Comparison of ENCODE assay signal across 31 mouse cellular contexts in the genomic region with DNA sequence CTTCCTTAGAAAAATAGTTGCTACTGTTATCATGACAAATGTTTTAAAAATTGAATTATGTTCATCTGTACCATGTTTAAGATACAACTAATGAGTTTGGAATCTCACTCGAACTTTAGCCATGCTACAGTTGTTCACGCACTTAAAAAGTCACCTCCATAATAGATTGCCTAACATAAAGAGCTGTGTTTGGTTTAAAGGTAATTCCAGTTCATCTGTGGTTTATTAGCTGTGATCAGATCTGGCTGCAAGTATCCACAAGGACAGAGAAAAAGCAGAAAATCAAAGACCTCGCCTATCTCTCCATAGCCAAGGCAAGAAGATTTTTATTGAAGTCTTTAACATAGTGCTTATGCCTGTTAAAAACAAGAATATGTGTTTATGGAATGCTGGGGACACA. TPM values are rescaled to one million over a fixed set of nuclear protein-coding genes. Genes with fewer than 3 reads are reported as not detected.
"Had no signal": no experiment of that assay in that cellular context is flagged by ENCODE, and none has a peak within 500 bp of the region (broad histone marks: within the 10 kb centered on the region; RNA-seq: fewer than 3 reads in every experiment).

No protein-coding gene starts in this region.

- H3K9me3 ChIP-seq: embryonic facial prominence, embryonic 10.5 days; embryonic facial prominence, embryonic 12.5 days; embryonic facial prominence, embryonic 13.5 days; embryonic facial prominence, embryonic 15.5 days; forebrain, embryonic 10.5 days; forebrain, embryonic 12.5 days; forebrain, embryonic 13.5 days; forebrain, embryonic 15.5 days had no signal

- H3K27ac ChIP-seq: embryonic facial prominence, embryonic 10.5 days; embryonic facial prominence, embryonic 12.5 days; embryonic facial prominence, embryonic 13.5 days; embryonic facial prominence, embryonic 15.5 days; forebrain, embryonic 10.5 days; forebrain, embryonic 12.5 days; forebrain, embryonic 13.5 days; forebrain, embryonic 15.5 days; gastrocnemius, adult 2 months; heart, adult 2 months had no signal

- DNase-seq: cerebellum, adult 2 months; cerebellum, adult 8-10 months; cerebellum, adult 9-10 months; cerebellum, adult 9-11 months; cerebellum, postnatal 10 days; cerebellum, postnatal 14 days; cerebellum, postnatal 25 days; cerebellum, postnatal 36 days; embryo, embryonic 11 days; forebrain, postnatal 0 days; gastrocnemius, adult 2 months; gastrocnemius, postnatal 10 days; gastrocnemius, postnatal 14 days; gastrocnemius, postnatal 25 days; gastrocnemius, postnatal 36 days; heart, adult 11 months; heart, adult 18-20 months; heart, adult 2 months had no signal

- ATAC-seq: forebrain, embryonic 13.5 days; forebrain, embryonic 14.5 days; forebrain, embryonic 15.5 days; forebrain, embryonic 16.5 days; forebrain, postnatal 0 days had no signal

- H3K4me2 ChIP-seq: embryonic facial prominence, embryonic 12.5 days; embryonic facial prominence, embryonic 13.5 days; embryonic facial prominence, embryonic 15.5 days; forebrain, embryonic 12.5 days; forebrain, embryonic 13.5 days; forebrain, embryonic 15.5 days had no signal

- H3K27me3 ChIP-seq: embryonic facial prominence, embryonic 12.5 days; embryonic facial prominence, embryonic 13.5 days; embryonic facial prominence, embryonic 15.5 days; forebrain, embryonic 12.5 days; forebrain, embryonic 13.5 days; forebrain, embryonic 15.5 days had no signal

- H3K36me3 ChIP-seq: embryonic facial prominence, embryonic 10.5 days; embryonic facial prominence, embryonic 12.5 days; embryonic facial prominence, embryonic 13.5 days; embryonic facial prominence, embryonic 15.5 days; forebrain, embryonic 10.5 days; forebrain, embryonic 12.5 days; forebrain, embryonic 15.5 days had no signal

- H3K9ac ChIP-seq: embryonic facial prominence, embryonic 12.5 days; embryonic facial prominence, embryonic 13.5 days; embryonic facial prominence, embryonic 15.5 days; forebrain, embryonic 12.5 days; forebrain, embryonic 13.5 days; forebrain, embryonic 15.5 days; forebrain, postnatal 0 days had no signal

- H3K4me1 ChIP-seq: embryonic facial prominence, embryonic 10.5 days; embryonic facial prominence, embryonic 12.5 days; embryonic facial prominence, embryonic 13.5 days; embryonic facial prominence, embryonic 15.5 days; forebrain, embryonic 10.5 days; forebrain, embryonic 12.5 days; forebrain, embryonic 13.5 days; forebrain, embryonic 15.5 days had no signal

- H3K4me3 ChIP-seq: embryonic facial prominence, embryonic 10.5 days; embryonic facial prominence, embryonic 12.5 days; embryonic facial prominence, embryonic 13.5 days; embryonic facial prominence, embryonic 15.5 days; erythroblast, embryonic 14.5 days; forebrain, embryonic 10.5 days; forebrain, embryonic 12.5 days; forebrain, embryonic 13.5 days; forebrain, embryonic 15.5 days; gastrocnemius, adult 2 months; heart, adult 2 months had no signal

RNA-seq across cellular contexts. Expression of a gene that starts 43.3 kb away (rescaled TPM):
- total RNA-seq: common myeloid progenitor, adult 5-6 weeks; granulocyte monocyte progenitor cell, adult 5-6 weeks had no signal
- polyA plus RNA-seq: erythroblast, embryonic 14.5 days had no signal
